Mouse (Mus musculus): ENCODE data around the gene Mgrn1. TPM values are rescaled to one million over a fixed set of nuclear protein-coding genes. Genes with fewer than 3 reads are reported as not detected.

Mgrn1 gene
- total RNA-seq, 4 experiments from 2014 or later: 204 to 222 (median 214) TPM

DNA sequence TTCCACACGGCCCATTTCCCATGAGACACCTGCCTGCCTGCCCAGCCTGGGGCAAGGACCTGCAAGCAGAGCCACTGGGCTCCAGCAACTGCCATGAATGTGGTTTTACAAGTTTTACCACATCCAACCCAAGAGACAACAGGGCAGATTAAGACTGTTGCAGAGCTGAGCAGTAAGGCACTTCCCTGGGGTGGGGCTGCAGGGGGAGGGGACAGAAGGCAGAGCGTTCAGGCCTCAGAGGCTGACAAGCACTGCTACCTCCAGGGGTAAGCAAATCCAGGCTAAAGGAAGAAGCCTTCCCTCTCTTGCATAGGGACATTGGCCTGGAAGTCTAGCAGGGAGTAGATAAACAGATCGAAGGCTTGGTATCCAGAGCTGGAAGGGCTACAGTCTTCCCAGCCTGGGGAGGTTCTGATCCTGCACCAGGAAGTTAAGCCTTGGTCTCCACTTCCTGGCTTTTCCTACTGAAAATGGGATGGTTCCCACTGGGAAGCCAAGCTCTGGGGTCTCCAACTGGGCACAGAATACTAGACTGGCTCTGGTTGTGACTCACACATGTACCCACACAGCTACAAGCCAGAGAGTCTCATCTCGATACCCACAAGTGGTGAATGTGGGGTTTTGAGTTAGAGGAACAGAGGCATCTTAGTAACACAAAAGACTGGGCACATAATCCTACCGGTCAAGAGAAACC is 7.7 kb upstream of the Mgrn1 start:
- no peak for DNase-seq (ENCODE audit: low spot score in 2 of 2)

DNA sequence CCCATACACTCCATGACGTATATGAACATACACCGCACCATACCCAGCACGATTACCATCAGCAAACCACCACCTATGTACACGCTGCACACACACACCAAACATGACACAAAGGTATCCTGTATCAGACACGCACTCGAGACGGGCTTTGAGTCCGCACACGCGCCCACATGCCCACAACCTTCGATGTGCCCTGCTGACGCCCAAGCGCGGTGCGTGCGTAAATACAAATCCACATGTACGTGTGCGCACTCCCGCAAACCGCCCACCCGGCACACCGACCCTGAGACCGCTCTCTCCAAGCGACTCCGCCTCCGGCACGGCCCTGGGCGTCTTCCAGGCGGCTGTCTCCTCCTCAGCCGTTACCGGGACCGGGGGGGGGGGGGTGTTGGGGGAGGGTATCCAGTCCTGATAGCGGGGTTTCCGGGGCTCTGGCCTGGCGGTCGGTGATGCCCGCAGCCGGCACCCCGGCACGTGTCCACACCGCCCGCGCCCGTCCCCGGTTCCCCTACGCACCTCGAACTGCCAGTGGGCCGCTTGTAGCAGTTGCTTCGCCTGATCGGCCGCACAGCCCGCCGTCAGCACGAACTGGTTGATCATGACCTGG is 6.8 kb upstream of the Mgrn1 start:
- DNase-seq (ENCODE audit: low spot score in 2 of 2): peak in 1 of 2 experiments; percentile 48

DNA sequence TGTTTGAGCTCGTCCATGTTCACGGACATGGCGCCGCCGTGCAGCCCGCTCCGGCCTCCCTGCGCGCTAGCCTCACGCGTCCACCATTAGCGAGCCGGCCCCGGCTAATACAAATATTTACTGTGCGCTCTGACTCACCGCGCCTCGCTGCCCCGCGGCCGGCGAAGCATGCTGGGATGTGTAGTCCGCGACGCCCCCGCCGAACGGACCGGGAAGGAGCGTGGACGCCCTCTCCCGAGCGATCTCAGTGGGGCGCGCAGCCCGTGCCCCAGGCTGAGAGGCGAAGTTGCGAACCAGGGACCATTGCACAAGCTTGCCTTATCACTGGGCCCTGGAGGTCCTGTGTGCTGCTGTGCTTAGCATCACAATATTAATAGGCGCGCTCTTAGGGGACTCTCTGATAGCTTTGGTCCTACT is 6.3 kb upstream of the Mgrn1 start:
- peak; percentile 88 to 92 for DNase-seq (ENCODE audit: low spot score in 2 of 2)

DNA sequence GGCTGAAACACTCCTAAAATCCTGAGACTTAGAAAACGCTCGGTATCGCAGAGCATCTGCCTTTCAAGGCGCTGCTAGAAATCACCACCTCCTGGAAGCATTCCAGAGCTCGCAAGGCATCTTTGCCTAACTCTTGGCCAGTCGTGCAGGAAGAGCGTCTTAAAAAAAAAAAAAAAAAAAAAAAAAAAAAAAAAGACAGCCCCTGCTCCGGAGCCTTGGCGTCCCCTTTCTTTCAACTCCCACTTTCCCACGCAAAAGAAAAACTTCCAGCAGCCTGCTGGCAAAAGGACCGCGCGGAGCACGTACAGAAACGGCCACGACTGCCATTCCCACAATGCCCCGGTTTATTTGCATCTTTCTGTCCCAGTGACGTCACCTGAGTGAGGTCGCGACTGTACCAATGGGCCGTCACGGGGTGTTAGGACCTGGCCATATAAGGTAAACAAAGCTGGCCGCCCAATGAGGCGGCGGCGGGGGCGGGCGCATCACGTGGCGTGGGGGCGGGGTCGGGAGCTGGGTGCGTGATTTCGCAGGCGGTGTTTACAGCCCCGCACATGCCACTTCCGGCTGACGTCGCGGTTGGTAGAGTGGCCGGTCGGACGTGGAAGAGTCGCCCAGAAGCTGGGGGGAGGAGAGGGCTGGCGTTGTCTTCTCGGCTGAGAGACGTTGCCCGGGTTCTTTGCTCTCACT is 5.8 kb upstream of the Mgrn1 start, which contains the start of gene Ubald1:
Gene Ubald1 (minus strand): TSS at position 180 of the 690 bp plus-strand sequence.
- peak; percentile 98 to 99 for DNase-seq (ENCODE audit: low spot score in 2 of 2)

DNA sequence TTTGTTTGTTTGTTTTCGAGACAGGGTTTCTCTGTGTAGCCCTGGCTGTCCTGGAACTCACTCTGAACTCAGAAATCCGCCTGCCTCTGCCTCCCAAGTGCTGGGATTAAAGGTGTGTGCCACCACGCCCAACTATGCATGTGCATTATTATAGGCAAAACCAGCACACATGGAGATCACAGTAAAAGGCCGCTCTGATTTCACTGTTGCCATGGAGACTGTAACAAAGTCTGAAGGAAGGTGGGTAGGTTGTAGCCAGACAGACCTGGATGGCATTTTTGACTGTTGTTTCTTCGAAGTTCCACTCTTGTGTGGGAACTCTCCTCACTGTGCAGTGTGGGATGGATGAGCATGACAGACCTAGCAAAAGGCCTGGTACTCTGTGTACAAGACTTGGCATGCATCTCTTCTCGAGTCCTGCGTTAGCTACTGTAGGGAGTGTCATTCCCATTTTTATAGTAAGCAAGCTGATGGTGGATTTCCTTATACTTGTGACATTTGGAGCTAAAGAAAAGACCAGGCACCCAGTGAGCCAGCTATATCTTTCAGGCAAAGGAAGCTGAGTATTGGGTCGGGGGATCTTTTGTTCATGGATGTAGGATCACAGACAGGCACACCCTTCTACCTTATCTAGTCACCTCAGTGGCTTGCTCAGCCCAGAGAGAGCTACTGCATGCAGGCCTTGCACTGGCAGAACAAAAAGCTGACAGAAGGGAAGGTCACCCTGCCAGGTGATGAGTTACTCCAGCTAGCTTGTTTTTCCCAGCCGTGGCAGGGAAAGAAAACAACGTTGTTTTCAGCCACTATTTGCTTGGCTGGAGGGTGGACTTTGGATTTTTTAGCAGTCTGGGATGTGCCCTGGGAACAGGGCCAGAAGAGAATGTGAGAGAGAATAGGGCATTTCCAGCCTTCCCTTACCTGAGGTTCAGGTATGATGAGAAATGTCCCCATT is 4.4 kb upstream of the Mgrn1 start:
- peak in 1 of 2 experiments; percentile 34 for DNase-seq (ENCODE audit: low spot score in 2 of 2)

DNA sequence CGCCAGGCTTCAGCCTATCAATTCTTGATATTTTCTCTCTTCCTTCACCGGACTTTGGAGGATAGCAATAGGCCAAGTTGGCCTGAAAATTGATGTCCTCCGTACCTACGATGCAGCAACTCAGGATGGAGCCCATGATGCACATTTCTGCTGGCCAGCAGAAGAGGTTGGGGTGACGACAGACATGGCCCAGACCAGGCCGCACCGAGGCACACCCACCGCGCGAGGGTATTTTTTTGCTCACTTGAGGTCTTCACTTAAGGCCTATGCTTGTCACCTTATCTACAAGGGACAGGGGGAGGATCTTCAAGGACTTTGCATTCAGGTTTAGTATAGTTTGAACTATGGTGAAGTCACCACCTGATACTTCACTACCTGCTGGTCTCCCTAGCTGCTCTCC is 1.1 kb upstream of the Mgrn1 start:
- DNase-seq (ENCODE audit: low spot score in 2 of 2): no peak

DNA sequence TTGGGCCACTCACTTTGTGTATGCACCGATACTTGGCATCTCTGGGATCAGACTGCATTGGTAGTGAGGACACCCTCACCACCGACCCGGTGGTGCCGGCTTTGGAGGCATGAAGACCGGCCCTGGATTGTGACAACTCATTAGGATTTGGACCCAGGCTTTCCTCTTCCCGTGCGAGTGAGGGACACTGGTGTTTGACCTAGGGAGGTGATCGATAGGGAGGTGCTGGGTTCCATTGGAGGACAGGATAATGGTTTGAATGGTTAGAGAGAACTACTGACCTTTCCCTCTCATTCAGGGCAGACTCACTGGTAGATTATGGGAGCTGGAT is 606 bp downstream of the Mgrn1 start:
- DNase-seq (ENCODE audit: low spot score in 2 of 2): no peak

DNA sequence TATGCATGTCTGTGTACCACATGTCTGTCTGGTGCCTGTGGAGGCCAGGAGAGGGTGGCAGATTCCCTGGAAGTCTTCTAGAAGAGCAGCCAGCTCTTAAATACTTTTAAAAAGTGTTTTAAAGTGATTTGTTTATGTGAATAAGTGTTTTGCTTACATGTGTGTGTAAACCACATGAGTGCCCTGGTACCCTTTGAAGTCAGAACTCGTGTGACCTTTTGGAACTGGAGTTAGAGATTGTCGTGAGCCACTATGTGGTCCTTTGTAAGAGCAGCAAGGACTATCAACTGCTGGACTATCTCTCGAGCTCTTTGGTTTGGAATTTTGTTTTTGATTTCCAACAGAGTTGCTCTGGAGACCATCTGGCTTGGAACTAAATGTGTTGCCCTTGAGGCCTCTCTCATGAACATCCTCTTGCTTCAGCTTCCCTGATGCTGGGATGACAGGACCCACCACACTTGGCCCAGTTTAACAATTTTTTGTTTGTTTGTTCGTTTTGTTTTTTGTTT is 4.2 kb downstream of the Mgrn1 start:
- no peak for DNase-seq (ENCODE audit: low spot score in 2 of 2)

DNA sequence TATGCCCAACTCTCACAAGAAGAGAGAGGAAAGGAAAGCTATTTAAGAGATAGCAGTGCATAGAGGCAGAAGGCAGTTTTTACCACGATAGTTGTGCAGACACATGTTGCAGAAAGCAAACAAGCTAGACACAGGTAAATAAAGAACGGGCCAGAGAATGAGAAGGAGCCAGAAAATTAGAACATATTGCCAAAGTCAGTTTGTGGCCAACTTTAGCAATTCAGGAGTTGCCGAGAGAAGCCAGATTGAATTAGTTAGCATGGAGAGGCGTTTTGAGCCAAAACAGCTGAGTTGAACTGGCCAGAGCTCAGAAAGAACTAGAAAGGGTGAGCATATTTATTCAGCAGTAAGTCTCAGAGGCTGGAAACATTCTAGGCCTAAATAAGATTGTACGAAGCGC is 6.1 kb downstream of the Mgrn1 start:
- DNase-seq (ENCODE audit: low spot score in 2 of 2): no peak

DNA sequence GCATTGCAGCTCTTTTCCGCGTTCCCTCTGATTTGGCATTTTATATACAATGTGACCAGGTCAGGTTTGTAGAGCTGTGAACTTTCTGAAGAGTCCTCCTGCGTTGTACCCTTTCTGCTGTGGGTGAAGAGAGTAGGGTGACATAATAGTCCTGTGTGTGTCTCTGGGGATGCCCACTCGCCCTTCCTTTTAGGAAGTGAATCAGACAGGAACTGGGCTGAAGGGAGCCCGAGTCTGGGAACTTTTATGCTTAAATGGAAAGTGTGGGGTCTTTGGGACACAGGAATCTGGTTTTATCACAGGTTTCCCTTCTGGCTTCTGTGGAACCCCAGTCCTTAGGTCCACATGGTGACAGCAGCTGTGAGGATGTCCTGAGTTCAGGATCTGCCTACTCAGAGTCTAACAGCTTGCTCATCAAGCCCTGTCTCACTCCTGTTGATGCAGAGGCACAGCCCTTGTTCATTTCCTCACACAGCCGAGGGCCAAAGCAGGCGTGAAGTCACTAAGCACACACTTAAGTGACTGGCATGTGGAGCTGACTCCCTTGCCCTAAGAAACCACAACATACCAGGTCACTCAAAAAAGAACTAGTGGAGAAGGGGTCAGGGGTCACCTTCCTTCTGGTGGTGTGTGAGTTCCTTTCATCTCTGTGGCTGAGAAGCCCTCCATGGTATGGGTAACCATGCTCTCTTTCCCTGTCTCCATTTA is 8.3 kb downstream of the Mgrn1 start:
- no peak for DNase-seq (ENCODE audit: low spot score in 2 of 2)

DNA sequence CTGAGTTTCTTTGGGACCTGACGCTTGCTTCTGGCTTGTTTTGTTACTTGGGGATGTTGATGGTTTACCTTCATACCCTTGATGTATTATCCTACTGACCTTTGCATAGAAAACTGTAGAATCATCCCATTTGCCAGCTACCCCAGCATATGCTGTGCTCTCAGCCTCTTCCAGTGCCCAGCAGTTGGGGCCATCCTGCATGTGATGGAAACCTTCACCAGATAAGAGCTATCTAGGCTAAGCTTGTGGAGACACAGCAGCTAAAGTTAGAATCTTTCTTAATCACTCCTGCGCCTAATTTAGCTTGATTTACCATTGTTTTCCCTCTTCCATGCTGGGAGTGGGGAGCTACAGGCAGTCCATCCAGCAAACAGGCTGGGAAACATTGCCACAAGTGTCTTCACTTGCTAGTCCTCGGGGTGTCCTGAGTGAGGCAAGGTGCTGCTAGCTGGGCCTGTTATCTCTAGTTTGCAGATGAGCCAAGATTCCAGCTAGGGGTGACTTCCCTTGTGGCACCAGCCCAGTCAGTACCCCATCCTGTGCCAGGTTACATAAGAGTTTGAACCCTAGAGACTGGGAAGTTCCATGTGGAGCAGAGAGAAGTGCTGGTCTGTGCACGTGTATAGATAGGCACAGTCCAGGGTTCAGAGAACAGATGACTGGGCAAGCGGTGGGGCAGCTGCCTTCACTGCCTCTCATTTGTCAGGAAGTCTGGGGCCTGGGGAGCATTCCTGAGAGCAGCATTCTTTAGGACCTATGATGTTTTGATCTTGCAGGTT is 10.4 kb downstream of the Mgrn1 start:
- no peak for DNase-seq (ENCODE audit: low spot score in 2 of 2)

DNA sequence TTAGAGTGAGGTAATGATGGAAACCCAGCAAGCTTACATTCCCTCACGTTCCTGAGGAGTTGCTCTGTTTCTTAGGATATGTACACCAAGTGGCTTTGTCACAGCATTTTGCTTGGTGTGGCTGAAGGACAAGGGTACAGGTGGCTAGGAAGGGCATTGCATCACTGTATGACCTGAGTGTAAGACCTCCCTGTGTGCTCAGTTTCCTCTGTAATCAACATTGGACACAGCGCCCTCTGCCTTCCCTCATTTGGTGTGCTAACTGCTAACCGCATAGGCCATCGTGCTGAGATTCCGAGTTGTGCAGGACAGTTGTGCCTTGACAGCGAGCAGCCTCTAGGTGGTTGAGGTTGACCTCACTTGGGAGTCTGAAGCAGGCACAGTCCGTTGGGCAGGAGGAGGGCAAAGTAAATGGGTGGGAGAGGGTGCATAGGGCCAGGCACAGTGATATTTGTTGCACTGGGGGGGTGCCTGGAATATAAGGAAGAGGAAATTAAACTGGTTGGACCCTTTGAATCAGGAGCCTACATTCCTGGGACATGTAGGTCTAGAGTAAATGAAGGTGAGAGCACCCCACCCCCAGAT is 11.2 kb downstream of the Mgrn1 start:
- DNase-seq (ENCODE audit: low spot score in 2 of 2): no peak

DNA sequence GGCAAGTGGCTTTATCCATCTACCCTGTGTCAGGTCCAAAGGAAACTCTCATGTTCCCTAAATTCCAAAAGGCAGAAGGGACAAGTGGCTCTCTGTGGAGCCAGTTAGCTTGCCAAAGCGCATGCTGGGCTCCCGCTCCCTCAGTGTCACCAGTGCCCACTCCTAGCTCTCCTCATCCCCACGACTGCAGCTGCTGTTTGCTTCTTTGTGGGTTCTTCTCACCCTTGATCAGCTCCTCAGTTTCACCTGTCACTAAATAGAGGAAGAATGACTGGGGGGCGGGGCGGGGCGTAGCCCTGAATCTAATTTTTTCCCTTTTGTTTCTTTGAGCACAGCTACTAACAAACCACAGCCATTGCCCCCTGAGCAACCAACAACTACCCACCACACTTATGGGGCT is 12.8 kb downstream of the Mgrn1 start:
- DNase-seq (ENCODE audit: low spot score in 2 of 2): no peak

DNA sequence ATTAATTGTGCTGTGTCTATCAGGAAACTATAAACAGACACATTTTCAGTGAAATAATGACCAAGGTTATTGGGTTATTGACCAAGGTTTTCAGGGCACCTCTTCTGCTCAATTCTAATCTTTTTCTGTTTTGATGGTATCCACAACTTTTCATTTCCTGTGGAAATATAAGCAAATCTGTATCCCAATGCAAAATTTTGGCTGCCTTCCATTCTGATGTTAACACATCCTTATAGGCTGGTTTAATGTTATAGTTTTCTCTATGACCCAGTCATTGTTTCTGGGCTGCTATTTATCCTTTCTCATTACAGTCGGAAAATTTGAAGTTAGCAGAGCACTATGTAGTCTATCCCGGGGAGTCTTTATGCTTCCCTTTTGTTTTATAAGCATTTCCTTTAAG is 13.7 kb downstream of the Mgrn1 start:
- DNase-seq (ENCODE audit: low spot score in 2 of 2): no peak

DNA sequence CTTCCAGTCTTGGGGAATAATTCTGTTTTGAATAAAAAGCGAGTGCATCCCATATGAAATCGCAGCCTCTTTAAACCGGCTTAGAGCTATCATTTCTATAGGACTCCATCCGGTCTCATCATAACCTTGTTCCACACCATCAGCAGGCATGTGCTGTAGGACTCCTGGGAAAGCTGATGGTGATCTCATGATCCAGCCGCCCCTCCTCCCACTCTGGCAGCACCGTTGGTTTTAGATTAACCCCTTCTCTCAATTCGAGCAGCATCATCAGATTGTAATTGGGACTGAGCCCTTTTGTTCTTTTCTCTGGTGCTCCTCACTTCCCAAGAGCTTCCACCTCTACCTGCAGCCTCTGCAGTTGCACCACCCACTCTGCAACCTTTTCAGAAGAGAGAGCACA is 15.1 kb downstream of the Mgrn1 start:
- DNase-seq (ENCODE audit: low spot score in 2 of 2): no peak

DNA sequence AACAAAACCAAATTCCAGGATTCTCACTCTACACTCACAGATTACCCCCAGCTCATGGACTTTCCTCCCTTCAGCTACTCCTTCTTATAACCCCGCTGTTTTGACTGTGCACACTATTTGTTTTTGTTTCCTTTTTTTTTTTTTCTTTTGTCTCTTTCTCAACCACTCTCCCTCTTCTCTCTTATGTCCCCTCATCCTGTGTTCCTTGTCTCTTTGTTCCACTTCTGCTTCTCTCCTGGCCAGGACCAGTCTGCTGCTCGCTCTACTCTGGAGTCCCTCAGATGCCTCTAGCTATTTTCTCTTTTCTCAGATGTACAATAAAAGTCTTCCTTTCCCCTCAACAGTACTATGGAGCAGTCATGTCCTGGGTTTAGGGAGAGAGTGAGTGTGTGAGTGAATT is 16.3 kb downstream of the Mgrn1 start:
- no peak for DNase-seq (ENCODE audit: low spot score in 2 of 2)

DNA sequence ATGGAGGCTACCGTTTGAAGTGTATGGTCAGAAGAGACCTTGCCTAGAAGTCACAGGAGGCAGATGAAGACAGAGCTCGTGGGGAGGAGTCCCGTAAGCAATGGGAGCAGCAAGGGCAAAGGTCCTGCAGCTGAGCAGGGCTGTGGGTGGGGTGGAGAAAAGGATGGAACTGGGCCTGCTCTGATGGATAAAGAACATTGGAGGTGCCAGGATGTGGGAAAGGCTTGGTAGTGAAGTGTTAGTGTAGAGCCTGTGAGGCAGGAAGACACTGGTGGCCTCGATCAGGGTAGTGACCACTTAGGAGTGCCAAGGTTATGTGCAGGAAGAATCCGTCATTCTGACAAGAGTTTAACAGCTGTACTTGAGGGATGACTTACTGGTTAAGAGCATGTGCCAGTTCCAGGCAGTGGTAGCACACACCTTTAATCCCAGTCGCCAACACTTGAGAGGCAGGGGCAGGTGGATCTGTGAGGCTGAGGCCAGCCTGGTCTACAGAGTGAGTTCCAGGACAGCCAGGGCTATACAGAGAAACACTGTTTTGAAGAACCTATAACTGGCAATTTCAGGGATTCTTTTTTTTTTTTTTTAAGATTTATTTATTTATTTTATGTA is 17.5 kb downstream of the Mgrn1 start:
- no peak for DNase-seq (ENCODE audit: low spot score in 2 of 2)

DNA sequence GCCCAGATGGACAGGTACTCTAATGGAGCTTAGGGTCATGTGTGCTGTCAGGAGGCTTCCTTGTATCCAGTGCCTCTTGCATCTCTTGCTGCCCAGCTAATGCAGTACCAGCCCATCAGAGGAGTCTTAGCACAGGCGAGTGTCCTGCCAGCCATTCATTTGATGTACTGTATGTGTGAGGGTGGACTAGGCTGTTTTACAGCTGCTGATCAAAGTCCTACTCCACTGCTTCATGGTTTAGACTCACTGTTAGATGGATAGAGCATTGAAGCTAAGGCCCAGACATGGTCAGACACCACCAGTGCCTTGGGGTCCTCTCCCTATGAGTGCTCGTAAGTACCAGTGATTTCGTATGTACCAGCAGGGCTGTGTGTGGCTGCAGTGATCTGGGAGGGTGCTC is 18.8 kb downstream of the Mgrn1 start:
- no peak for DNase-seq (ENCODE audit: low spot score in 2 of 2)

DNA sequence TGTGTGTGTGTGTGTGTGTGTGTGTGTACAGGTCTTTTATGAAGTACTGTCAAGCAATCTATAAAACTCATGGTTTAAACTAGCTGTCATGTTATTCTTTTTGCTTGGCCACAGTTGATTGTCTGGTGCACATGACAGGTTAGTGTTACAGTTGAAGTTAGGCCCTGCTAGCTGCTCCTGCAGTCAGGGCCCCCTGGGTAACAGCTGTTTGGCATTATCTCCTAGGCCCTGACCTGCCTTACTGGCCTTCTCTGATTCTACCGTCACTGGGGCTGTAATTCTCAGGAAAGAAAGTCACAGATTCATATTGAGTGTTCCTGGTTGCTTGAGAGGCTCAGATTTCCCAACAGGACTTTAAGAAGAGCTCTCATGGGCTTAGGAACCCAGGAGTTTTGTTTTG is 19.5 kb downstream of the Mgrn1 start:
- no peak for DNase-seq (ENCODE audit: low spot score in 2 of 2)
